Mouse (Mus musculus) forebrain, embryonic 10.5 days (tissue): ENCODE results near the gene Egln2. TPM values are rescaled to one million over a fixed set of nuclear protein-coding genes. Genes with fewer than 3 reads are reported as not detected.

ENCODE experiments used
- DNase-seq: peaks from one replicate; pipeline ENCODE4 v3.0.0-alpha.2; 2017; ENCODE audit warnings: low spot score; ENCODE audit errors: extremely low spot score
- H3K27ac ChIP-seq: fragments of 300-500 bp; sonication (generic); 2 replicates; pipeline ENCODE4 v1.5.1; 2016; ENCODE audit warnings: mild to moderate bottlenecking
- H3K27me3 ChIP-seq: fragments of 300-500 bp; sonication (generic); 2 replicates; pipeline ENCODE4 v1.6.1; 2016; ENCODE audit warnings: mild to moderate bottlenecking; ENCODE audit not compliant: poor library complexity, severe bottlenecking
- H3K36me3 ChIP-seq: fragments of 300-500 bp; sonication (generic); replicated peaks from 2 replicates; pipeline ENCODE4 v1.6.1; 2016; ENCODE audit warnings: mild to moderate bottlenecking, moderate library complexity
- H3K4me1 ChIP-seq: fragments of 300-500 bp; sonication (generic); 2 replicates; pipeline ENCODE4 v1.6.1; 2016
- H3K4me3 ChIP-seq: fragments of 300-500 bp; sonication (generic); 2 replicates; pipeline ENCODE4 v1.5.1; 2016; ENCODE audit warnings: mild to moderate bottlenecking, moderate library complexity
- H3K9me3 ChIP-seq: fragments of 300-500 bp; sonication (generic); 2 replicates; pipeline ENCODE4 v1.6.1; 2016; ENCODE audit warnings: mild to moderate bottlenecking, moderate library complexity
- WGBS: fragments of 180-500 bp; shearing (Covaris S2); methylation state at CpG from one replicate; pipeline ENCODE4 v1.1.7; 2016; 5-methylcytosine and 5-hydroxymethylcytosine counted together
- polyA plus RNA-seq: library from polyadenylated mRNA; unstranded; fragments of >200 nt; fragmentation: Nextera tagmentation; extraction: Ambion mirVana; gene quantifications from 2 replicates; pipeline ENCODE4 v1.2.1, GENCODE M21; 2016

Egln2 gene
- polyA plus RNA-seq, 1 experiment from 2014 or later: 74.0 TPM

- 88% methylated on average over 13 of the region's 13 CpGs for WGBS
- Histone ChIP-seq H3K36me3 (peaks cover 42% of the 10 kb centered on the region), H3K4me1 (peaks cover 13% of the 10 kb centered on the region), H3K4me3 (no peak overlapping the region), H3K27me3 (no peaks in the 10 kb centered on the region), H3K27ac (no peak overlapping the region), H3K9me3 (no peaks in the 10 kb centered on the region)
- no peak for DNase-seq
These were observed 10.6 kb downstream of the Egln2 start for GRCm38 (mm10) chr7:27156005-27156404.

- Histone ChIP-seq H3K4me1 (no peaks in the 10 kb centered on the region), H3K27me3 (no peaks in the 10 kb centered on the region), H3K36me3 (peaks cover 16% of the 10 kb centered on the region), H3K9me3 (0 out of 2 replicates have a peak, but pooled peaks cover 4% of the 10 kb centered on the region), H3K4me3 (no peak within 1 kb of the TSS), H3K27ac (no peak within 1 kb of the TSS)
- 88% methylated on average over 10 of the region's 10 CpGs for WGBS
- no peak for DNase-seq
These were observed 13.3 kb downstream of the Egln2 start, which contains the start of gene Cyp2t4 for GRCm38 (mm10) chr7:27153205-27153764. Gene Cyp2t4, plus strand, starts transcription at chr7:27153714.

GRCm38 (mm10) chr7:27136410-27136996 lies 30.1 kb downstream of the Egln2 start:
- Histone ChIP-seq H3K27ac (no peak overlapping the region), H3K27me3 (no peaks in the 10 kb centered on the region), H3K4me3 (no peak overlapping the region), H3K36me3 (no peaks in the 10 kb centered on the region), H3K4me1 (no peaks in the 10 kb centered on the region), H3K9me3 (peaks cover 12% of the 10 kb centered on the region)
- 78% methylated on average over 8 of the region's 8 CpGs for WGBS
- no peak for DNase-seq

- 82% methylated on average over 4 of the region's 4 CpGs for WGBS
- Histone ChIP-seq H3K27me3 (no peaks in the 10 kb centered on the region), H3K36me3 (no peaks in the 10 kb centered on the region), H3K9me3 (peaks cover 6% of the 10 kb centered on the region; the same call in 1 of the 2 replicates), H3K4me1 (no peaks in the 10 kb centered on the region), H3K27ac (no peak overlapping the region), H3K4me3 (no peak overlapping the region)
- DNase-seq: no peak
These were observed 32.8 kb downstream of the Egln2 start for GRCm38 (mm10) chr7:27133757-27134156.

GRCm38 (mm10) chr7:27133156-27133555 lies 33.4 kb downstream of the Egln2 start:
- Histone ChIP-seq H3K27ac (no peak overlapping the region), H3K27me3 (no peaks in the 10 kb centered on the region), H3K4me3 (no peak overlapping the region), H3K9me3 (peaks cover 6% of the 10 kb centered on the region; the same call in 1 of the 2 replicates), H3K36me3 (no peaks in the 10 kb centered on the region), H3K4me1 (no peaks in the 10 kb centered on the region)
- 81% methylated on average over 12 of the region's 12 CpGs for WGBS
- no peak for DNase-seq

GRCm38 (mm10) chr7:27132588-27132987 lies 34.0 kb downstream of the Egln2 start:
- WGBS: 14% methylated on average over 10 of the region's 10 CpGs
- no peaks in the 10 kb centered on the region for H3K4me1 ChIP-seq
- peaks cover 6% of the 10 kb centered on the region; the same call in 1 of the 2 replicates for H3K9me3 ChIP-seq
- H3K36me3 ChIP-seq: no peaks in the 10 kb centered on the region
- DNase-seq: peak; percentile 56
- H3K27me3 ChIP-seq: no peaks in the 10 kb centered on the region
- no peak overlapping the region for H3K4me3 ChIP-seq
- H3K27ac ChIP-seq: no peak overlapping the region

- DNase-seq: no peak
- Histone ChIP-seq H3K27ac (no peak overlapping the region), H3K4me1 (no peaks in the 10 kb centered on the region), H3K27me3 (no peaks in the 10 kb centered on the region), H3K4me3 (no peak overlapping the region), H3K36me3 (no peaks in the 10 kb centered on the region), H3K9me3 (peaks cover 6% of the 10 kb centered on the region; the same call in 1 of the 2 replicates)
- WGBS: 64% methylated on average over 2 of the region's 2 CpGs
These were observed 35.2 kb downstream of the Egln2 start for GRCm38 (mm10) chr7:27131387-27131786.

GRCm38 (mm10) chr7:27130521-27131370 lies 35.9 kb downstream of the Egln2 start:
- H3K36me3 ChIP-seq: no peaks in the 10 kb centered on the region
- H3K27ac ChIP-seq: no peak overlapping the region
- 90% methylated on average over 22 of the region's 22 CpGs for WGBS

GRCm38 (mm10) chr7:27129811-27130210 lies 36.8 kb downstream of the Egln2 start:
- peaks cover 6% of the 10 kb centered on the region; the same call in 1 of the 2 replicates for H3K9me3 ChIP-seq
- 91% methylated on average over 12 of the region's 12 CpGs for WGBS
- no peak for DNase-seq
- no peak overlapping the region for H3K4me3 ChIP-seq
- no peaks in the 10 kb centered on the region for H3K4me1 ChIP-seq
- H3K27me3 ChIP-seq: no peaks in the 10 kb centered on the region
- H3K27ac ChIP-seq: no peak overlapping the region
- H3K36me3 ChIP-seq: no peaks in the 10 kb centered on the region

More at GRCm38 (mm10) chr7:27130521-27131370, 35.9 kb downstream of the Egln2 start:
- Histone ChIP-seq H3K9me3 (peaks cover 6% of the 10 kb centered on the region; the same call in 1 of the 2 replicates), H3K27me3 (no peaks in the 10 kb centered on the region), H3K4me1 (no peaks in the 10 kb centered on the region), H3K4me3 (no peak overlapping the region)
- no peak for DNase-seq

- no peak overlapping the region for H3K27ac ChIP-seq
- 92% methylated on average over 13 of the region's 13 CpGs for whole genome bisulfite sequencing
- H3K4me1 ChIP-seq: no peaks in the 10 kb centered on the region
- H3K9me3 ChIP-seq: peaks cover 6% of the 10 kb centered on the region; the same call in 1 of the 2 replicates
- H3K27me3 ChIP-seq: no peaks in the 10 kb centered on the region
- no peak for DNase-seq
- H3K4me3 ChIP-seq: no peak overlapping the region
- no peaks in the 10 kb centered on the region for H3K36me3 ChIP-seq
These were observed 37.7 kb downstream of the Egln2 start for GRCm38 (mm10) chr7:27128946-27129345.

GRCm38 (mm10) chr7:27128162-27128561 lies 38.4 kb downstream of the Egln2 start:
- Histone ChIP-seq H3K4me3 (no peak overlapping the region), H3K36me3 (no peaks in the 10 kb centered on the region), H3K27ac (no peak overlapping the region), H3K27me3 (no peaks in the 10 kb centered on the region), H3K9me3 (peaks cover 6% of the 10 kb centered on the region; the same call in 1 of the 2 replicates), H3K4me1 (no peaks in the 10 kb centered on the region)
- WGBS: 54% methylated on average over 3 of the region's 3 CpGs
- DNase-seq: no peak

GRCm38 (mm10) chr7:27124969-27125368 lies 41.6 kb downstream of the Egln2 start:
- no peaks in the 10 kb centered on the region for H3K27me3 ChIP-seq
- H3K27ac ChIP-seq: no peak overlapping the region
- DNase-seq: no peak
- H3K36me3 ChIP-seq: no peaks in the 10 kb centered on the region
- 82% methylated on average over 4 of the region's 4 CpGs for WGBS
- no peak overlapping the region for H3K4me3 ChIP-seq
- H3K4me1 ChIP-seq: no peaks in the 10 kb centered on the region
- H3K9me3 ChIP-seq: no peaks in the 10 kb centered on the region
